Mouse (Mus musculus) kidney, adult 2 months (tissue): ENCODE results near the gene Shroom2. TPM values are rescaled to one million over a fixed set of nuclear protein-coding genes. Genes with fewer than 3 reads are reported as not detected.

ENCODE experiments used
- DNase-seq: peaks from one replicate; pipeline ENCODE4 v3.0.0; 2021
- H3K27ac ChIP-seq: fragments of 200-500 bp; 2 replicates; pipeline ENCODE4 v1.5.1; 2012; ENCODE audit warnings: low read depth, low read length, control low read depth, inconsistent platforms; ENCODE audit not compliant: insufficient read depth
- H3K27me3 ChIP-seq: fragments of 200-500 bp; replicated peaks from 2 replicates; pipeline ENCODE4 v1.6.1; 2012; ENCODE audit warnings: mild to moderate bottlenecking, moderate library complexity, low read length, inconsistent platforms; ENCODE audit not compliant: control insufficient read depth, insufficient read depth
- H3K36me3 ChIP-seq: fragments of 200-500 bp; 2 replicates; pipeline ENCODE4 v1.6.1; 2012; ENCODE audit warnings: mild to moderate bottlenecking, moderate library complexity, low read length, inconsistent platforms; ENCODE audit not compliant: control insufficient read depth, insufficient read depth
- H3K4me1 ChIP-seq: fragments of 200-500 bp; 2 replicates; pipeline ENCODE4 v1.6.1; 2011; ENCODE audit warnings: low read length; ENCODE audit not compliant: control insufficient read depth, insufficient read depth
- H3K4me3 ChIP-seq: fragments of 200-500 bp; 2 replicates; pipeline ENCODE4 v1.5.1; 2011; ENCODE audit warnings: mild to moderate bottlenecking, low read depth, low read length, control low read depth; ENCODE audit not compliant: insufficient read depth
- CTCF ChIP-seq: fragments of 200-500 bp; conservative IDR thresholded peaks from 2 replicates; pipeline ENCODE4 v1.5.1; 2011; ENCODE audit warnings: low read depth, mild to moderate bottlenecking, control low read depth, low read length, moderate library complexity, mixed read lengths; ENCODE audit not compliant: insufficient read depth, insufficient read length
- POLR2A ChIP-seq: fragments of 200-500 bp; IDR thresholded peaks from one replicate; pipeline ENCODE4 v1.6.1; 2011; ENCODE audit warnings: low read depth, low read length, control low read depth
- WGBS: fragments of 180-500 bp; shearing (Covaris S2); methylation state at CpG from one replicate; pipeline ENCODE4 v1.1.7; 2018; 5-methylcytosine and 5-hydroxymethylcytosine counted together
- polyA plus RNA-seq: library from polyadenylated mRNA; depleted of rRNA; stranded (reverse); fragments of >200 nt; gene quantifications from 2 replicates; pipeline ENCODE4 v1.2.3, GENCODE M21; 2012

Gene Shroom2
- polyA plus RNA-seq, 1 experiment, result 6.0 TPM

GRCm38 (mm10) chrX:152769600-152770157 is 414 bp upstream of the Shroom2 start:
- Histone ChIP-seq H3K27me3 (no peaks in the 10 kb centered on the region), H3K4me1 (peaks cover 4% of the 10 kb centered on the region; the same call in 1 of the 2 replicates), H3K4me3 (peak overlapping the region; percentile 75), H3K27ac (peak overlapping the region; percentile 82), H3K36me3 (no peaks in the 10 kb centered on the region)
- WGBS, result under 1% methylated on average over 30 of the region's 48 CpGs
- DNase-seq, result peak; percentile 84
- no peak for TF ChIP-seq POLR2A
- 0 out of 2 replicates have a peak, but pooled peaks have one; percentile 7 for TF ChIP-seq CTCF

GRCm38 (mm10) chrX:152764171-152764570 is 5.1 kb downstream of the Shroom2 start:
- no peak for DNase-seq
- H3K27me3 ChIP-seq, result no peaks in the 10 kb centered on the region
- H3K4me1 ChIP-seq, result peaks cover 11% of the 10 kb centered on the region; the same call in 1 of the 2 replicates
- H3K36me3 ChIP-seq, result no peaks in the 10 kb centered on the region
- WGBS, result 33% methylated on average over 2 of the region's 2 CpGs
- H3K4me3 ChIP-seq, result no peak overlapping the region
- H3K27ac ChIP-seq, result no peak overlapping the region
- TF ChIP-seq POLR2A, result no peak
- TF ChIP-seq CTCF, result no peak

GRCm38 (mm10) chrX:152762855-152763254 is 6.4 kb downstream of the Shroom2 start:
- 47% methylated on average over 2 of the region's 2 CpGs for WGBS
- H3K4me1 ChIP-seq, result peaks cover 8% of the 10 kb centered on the region; the same call in 1 of the 2 replicates
- no peaks in the 10 kb centered on the region for H3K36me3 ChIP-seq
- H3K27ac ChIP-seq, result peak overlapping the region; percentile 16
- TF ChIP-seq CTCF (no peak), POLR2A (no peak)
- no peak overlapping the region for H3K4me3 ChIP-seq
- H3K27me3 ChIP-seq, result no peaks in the 10 kb centered on the region
- DNase-seq, result no peak

GRCm38 (mm10) chrX:152762437-152762836 is 6.8 kb downstream of the Shroom2 start:
- Histone ChIP-seq H3K27ac (no peak overlapping the region), H3K4me1 (peaks cover 8% of the 10 kb centered on the region; the same call in 1 of the 2 replicates), H3K27me3 (no peaks in the 10 kb centered on the region), H3K36me3 (no peaks in the 10 kb centered on the region), H3K4me3 (no peak overlapping the region)
- peak; percentile 48 for DNase-seq
- no peak for TF ChIP-seq POLR2A
- no peak for TF ChIP-seq CTCF
- WGBS, result 22% methylated on average over 2 of the region's 2 CpGs

GRCm38 (mm10) chrX:152756293-152756692 is 13.0 kb downstream of the Shroom2 start:
- no peak overlapping the region for H3K4me3 ChIP-seq
- TF ChIP-seq CTCF, result no peak
- TF ChIP-seq POLR2A, result no peak
- no peak overlapping the region for H3K27ac ChIP-seq
- no peaks in the 10 kb centered on the region for H3K36me3 ChIP-seq
- H3K4me1 ChIP-seq, result no peaks in the 10 kb centered on the region
- H3K27me3 ChIP-seq, result no peaks in the 10 kb centered on the region
- DNase-seq, result no peak
- 80% methylated on average over 5 of the region's 5 CpGs for WGBS

- Histone ChIP-seq H3K4me1 (no peaks in the 10 kb centered on the region), H3K36me3 (no peaks in the 10 kb centered on the region), H3K4me3 (no peak overlapping the region), H3K27ac (no peak overlapping the region), H3K27me3 (no peaks in the 10 kb centered on the region)
- DNase-seq, result peak; percentile 54
- WGBS, result 44% methylated on average over 1 of the region's 1 CpGs
- TF ChIP-seq CTCF (no peak), POLR2A (no peak)
Observed at GRCm38 (mm10) chrX:152755819-152756218, 13.4 kb downstream of the Shroom2 start.

- H3K27ac ChIP-seq, result no peak overlapping the region
- H3K36me3 ChIP-seq, result no peaks in the 10 kb centered on the region
- 0 out of 2 replicates have a peak, but pooled peaks cover 3% of the 10 kb centered on the region for H3K4me1 ChIP-seq
- H3K4me3 ChIP-seq, result no peak overlapping the region
- WGBS, result 46% methylated on average over 2 of the region's 2 CpGs
- H3K27me3 ChIP-seq, result no peaks in the 10 kb centered on the region
- no peak for DNase-seq
- TF ChIP-seq CTCF (no peak), POLR2A (no peak)
Observed at GRCm38 (mm10) chrX:152745925-152746324, 23.3 kb downstream of the Shroom2 start.
